Mouse (Mus musculus): ENCODE measurements at regions not wholly inside any gene's neighbourhood (a gene's known extent, or its start where the extent isn't known, plus 50 kb on each side); places are given as distances from the start of the nearest gene placed in this dataset.
A peak's percentile ranks its signal among the peaks of the same experiment; 100 is the strongest.

DNA sequence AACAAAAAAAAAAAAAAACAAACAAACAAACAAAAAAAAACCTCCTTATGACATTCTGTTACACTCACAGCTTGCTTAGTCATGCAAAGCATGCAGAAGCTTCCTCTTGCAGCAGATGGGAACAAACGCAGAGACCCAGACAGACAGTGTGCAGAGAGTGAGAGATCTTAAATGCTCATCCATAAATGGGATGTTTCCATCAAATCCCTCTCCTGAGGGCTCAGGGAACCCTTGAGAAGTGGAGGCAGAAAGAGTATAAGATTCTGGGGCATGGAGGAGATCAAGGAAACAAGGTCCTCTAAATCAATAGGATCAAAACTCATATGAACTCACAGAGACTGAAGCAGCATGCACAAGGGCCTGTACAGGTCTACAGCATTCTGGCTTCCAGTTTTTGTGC is 52.5 kb downstream of the Adm start:
- DNase-seq (ENCODE audit: low read depth in 2 of 2, low spot score in 2 of 2), result no peak

DNA sequence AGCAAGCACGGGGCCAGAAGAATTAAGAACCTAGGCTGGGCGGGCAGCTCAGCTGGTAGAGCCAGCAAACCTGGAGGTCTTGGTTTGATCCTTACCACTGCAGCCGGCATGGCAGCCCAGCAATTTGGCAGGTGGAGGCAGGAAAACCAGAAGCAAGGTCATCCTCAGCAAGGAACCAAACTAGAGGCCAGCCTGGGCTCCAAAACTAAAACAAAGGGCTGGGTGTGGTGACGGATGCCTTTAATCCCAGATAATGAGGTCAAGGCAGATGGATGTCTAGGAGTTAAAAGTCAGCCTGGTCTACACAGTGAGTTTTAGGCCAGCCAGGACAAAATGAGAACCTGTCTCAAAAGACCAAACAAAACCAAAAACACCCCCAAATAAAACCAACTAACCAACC is 55.5 kb downstream of the Adm start:
- no peak for DNase-seq (ENCODE audit: low read depth in 2 of 2, low spot score in 2 of 2)

DNA sequence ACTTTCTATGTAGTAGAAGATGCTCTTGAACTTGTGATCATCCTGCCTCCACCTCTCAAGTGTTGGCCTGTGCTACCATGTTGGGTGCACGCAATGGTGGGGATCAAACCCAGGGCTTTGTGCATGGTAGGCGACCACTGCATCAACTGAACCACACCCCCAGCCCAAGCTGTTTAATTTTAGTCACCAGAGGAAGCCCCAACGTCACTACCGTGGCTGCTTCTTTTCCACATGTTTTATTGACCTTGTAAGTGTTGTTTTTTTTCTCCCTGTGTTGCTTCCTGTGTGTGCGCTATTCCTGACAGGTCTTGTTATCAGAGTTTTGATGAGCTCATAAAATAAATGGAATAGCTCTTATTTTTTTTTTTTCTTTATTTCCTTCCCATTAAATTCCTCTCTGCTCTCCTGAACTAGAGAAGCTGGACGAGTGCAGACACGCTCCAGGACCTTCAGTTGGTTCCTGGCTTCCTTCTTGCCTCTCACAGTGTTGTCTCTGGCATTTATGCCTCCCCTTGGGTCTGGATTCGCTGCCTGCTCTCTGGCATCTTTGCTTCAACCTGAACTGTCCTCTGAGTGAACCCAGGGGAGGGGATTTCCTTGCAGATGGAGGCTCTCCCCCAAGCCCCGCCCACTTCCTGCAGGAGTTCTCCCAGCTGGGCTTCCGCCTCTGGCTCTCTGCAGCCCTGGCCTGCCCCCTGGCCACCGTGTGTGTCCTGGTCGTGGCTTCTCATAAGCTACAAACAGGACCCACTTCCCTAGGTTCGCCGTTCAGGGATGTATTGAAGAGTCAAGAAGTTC is 61.6 kb downstream of the Adm start:
- peak; percentile 6 to 32 for DNase-seq (ENCODE audit: low read depth in 2 of 2, low spot score in 2 of 2)

DNA sequence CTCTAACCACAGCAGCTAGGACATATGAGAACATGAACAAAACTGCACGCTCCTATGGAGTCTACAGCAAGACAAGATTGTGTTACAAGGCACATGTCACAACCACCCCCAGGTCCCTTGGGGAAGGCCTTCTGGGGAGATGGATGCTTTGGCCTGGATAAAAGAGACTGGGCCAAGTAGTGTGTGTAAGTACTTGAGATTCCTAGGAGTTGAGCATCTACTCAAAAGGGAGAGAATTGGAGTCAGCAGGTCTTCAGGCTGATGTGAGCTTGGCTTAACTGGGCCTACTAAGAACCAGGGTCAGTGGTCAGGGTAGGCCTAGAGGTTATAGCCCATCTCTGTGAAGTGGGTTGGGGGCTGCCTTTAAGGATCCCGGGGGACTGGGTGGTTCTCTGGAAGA is 62.8 kb downstream of the Adm start:
- no peak for DNase-seq (ENCODE audit: low read depth in 2 of 2, low spot score in 2 of 2)

DNA sequence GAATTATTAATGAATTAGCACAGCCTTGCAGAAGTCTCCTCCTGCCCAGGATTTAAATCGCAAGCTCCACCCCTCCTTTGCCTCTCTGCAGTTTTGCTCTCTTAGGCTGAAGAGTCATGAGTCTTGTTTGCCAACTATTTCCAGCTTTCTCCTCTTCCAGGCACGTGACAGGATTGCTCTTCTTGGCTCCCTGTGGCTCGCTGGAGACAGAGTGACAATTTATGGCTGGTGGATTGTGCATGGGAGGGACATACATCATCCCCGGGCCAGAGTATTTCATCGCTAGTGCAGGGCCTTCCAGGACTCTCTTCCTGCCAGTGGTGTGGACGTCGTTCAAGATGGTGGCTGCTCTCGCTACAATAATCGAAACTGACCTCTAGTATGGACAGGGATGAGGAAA is 63.4 kb downstream of the Adm start:
- no peak for DNase-seq (ENCODE audit: low read depth in 2 of 2, low spot score in 2 of 2)

DNA sequence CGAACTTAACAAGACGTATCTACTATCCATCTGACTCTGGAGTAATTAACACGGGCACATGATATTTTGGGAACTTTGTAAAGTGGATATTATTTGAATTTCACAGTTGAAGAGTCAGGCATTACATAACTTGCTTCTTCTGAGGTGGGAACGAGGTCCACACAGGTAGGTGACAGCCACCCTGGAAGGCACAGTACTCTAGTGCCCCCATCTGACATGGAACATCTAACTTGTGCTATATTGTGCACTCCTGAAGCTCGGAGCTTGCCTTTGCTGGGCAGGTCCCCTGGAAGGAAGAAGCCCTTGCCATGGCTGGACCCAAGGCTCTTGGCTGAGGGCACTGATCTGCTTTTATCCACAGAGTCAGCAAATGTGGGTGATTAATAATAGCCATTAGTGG is 66.8 kb downstream of the Adm start:
- DNase-seq (ENCODE audit: low read depth in 2 of 2, low spot score in 2 of 2), result no peak

DNA sequence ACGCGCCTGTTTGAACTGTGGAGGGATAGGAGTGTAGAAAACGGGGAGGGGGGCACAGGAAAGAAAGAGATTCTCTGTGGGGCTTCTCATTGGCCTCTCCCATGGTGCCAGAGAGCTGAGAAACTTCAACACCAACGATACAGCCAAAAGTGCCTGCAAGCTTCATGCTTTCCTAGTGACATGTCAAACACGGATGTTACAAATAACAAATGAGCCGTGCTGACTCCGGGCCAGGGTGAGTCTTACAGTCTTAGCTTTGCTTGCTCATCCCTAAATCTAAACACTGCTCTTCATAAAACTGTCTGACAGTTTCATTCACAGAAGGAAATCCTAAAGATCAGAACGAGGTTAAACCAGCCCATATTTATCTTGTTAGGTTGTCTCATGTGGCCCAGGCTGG is 68.3 kb downstream of the Adm start:
- no peak for DNase-seq (ENCODE audit: low read depth in 2 of 2, low spot score in 2 of 2)

DNA sequence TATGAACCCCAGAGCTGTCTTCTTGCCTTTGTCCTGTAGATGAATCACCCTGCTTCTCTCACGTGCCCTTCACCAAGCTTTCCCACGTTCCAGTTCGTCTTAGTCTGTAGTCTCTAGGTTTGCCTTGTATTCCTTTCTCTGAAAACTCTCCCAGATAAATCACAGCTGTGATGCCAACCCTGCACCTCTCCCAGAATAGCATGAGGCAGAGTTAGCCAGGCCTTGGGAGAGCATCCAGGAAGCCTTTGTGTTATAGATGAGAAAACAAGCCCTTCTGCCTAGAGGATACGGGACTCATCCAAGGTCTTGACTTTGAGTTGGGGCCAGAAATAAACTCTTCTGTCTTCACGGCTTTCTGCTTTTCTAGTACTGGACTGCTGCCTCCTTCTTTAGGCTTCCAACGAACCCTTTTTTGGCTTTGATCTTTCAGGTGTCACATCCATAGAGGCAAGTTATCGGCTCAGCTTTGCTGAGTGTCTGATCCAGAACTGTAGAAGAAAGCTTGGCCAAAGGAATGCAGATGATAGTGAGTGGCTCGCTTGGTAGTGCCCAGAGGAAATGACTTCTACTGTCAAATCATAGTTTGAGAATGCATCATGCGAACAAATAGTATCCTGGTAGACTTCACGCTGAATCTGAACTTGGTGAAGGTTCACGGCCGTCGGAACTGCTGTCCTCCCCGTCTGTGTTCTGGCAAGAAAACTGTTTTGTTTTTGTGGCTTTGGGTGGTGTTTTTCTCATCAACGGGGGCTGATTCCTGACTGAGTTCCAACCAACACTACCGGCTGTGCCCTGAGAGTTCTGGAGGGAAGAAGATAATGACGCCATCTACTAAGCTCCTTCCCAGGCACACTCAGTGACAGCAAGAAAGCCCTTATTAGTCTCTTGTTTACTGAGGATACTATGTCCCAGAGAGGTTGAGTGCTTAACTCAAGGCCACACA is 69.5 kb upstream of the Ampd3 start:
- DNase-seq (ENCODE audit: low read depth in 2 of 2, low spot score in 2 of 2), result no peak

DNA sequence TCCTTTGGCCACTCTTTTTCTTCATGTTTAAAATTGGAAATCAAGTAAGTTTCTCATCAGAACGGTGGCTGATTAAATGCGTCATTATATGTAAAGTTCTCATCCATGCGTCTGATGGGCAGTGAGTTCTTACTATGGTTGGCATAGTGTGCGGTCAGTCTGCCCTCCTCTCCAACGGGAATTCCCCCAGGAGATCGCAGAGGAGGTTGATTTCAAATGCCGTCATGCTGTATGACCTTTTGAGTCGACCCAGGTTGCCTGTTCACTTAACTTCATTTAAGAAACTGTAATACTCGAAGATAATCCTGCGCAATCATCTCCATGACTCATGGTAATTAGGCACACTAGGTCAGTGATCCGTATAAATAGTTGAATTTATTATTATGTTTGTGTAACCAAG is 68.4 kb upstream of the Ampd3 start:
- no peak for DNase-seq (ENCODE audit: low read depth in 2 of 2, low spot score in 2 of 2)

DNA sequence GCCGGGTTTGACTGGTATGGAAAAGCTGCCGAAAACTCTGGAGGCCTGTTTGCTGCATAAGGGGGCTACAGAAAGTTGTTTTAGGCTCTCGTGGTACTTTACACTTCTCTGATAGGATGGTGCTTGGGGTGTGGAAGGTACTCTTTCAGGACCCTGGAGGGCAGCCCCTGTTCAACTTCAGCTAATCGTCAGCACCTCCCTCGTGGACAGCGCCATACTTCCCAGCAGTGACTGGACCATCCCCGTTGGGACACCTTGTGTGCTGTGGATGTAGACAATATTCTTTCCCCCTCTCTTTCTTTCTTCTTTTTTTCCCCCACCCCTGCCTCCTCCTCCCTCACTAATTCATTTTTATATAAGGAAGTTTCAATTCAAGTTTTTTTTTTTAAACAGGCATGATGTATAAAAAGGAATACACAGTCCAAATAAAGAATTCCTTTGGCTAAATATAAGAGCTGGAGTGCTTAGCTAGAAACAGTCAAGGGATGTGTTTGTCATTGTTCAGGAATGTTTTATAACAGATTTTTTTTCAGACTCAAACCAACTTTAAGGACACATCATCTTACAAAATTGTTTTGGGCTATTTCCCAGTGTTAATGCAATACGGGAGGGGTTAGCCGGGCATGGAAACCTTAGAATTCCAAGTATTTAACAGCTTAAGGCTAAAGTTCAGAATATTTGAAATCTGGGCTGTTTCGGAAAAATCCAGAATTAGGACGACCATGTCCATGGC is 66.2 kb upstream of the Ampd3 start:
- DNase-seq (ENCODE audit: low read depth in 2 of 2, low spot score in 2 of 2), result no peak

DNA sequence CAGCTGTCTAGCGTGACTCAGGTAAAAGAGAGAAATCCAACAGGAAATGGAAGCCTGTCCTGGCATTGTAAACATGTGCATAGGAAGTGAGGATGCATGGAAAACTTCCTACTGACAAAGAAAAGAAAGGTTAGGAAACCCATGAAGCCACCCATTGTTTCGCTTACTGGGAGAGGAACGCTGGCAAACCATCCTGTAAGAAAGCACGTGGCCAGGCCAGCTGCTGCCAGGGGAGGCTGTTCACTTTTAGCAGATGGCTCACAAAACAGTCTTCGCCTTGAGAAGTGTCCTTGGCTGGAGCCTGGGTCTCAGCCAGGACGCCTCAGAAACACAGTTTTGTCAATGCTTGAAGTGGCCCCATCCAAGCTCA is 65.6 kb upstream of the Ampd3 start:
- no peak for DNase-seq (ENCODE audit: low read depth in 2 of 2, low spot score in 2 of 2)

DNA sequence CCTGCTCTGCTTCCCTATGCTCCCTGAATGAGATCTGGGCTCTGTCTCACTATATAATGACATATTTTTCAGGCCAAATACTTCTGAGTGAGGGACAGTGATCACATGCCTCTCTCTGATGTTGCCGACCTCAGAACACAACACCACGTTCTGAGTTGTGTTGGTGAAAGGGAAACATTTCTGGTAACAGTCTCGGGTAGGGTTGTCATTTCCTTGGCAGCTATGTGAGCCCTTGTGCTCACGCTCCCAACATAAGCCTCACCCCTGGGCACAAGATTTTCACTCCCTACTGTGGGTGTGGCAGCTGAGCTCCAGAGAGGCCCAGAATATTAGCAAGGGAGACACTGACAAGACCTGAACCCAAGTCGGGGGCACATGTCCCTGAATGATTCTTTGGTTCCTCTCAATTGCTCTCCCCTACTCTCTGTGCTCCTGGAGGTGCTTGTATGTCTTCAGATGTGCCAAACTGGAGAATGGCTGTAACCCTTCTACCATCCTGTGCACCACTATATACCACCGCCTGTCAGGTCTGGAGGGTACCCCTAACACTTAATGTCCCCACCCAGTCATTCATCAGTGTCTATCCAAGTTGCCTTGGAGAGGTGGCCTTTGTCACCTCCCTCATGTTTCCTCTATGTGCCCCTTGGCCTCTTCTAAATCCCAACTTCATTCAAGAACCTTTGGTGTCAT is 62.5 kb upstream of the Ampd3 start:
- DNase-seq (ENCODE audit: low read depth in 2 of 2, low spot score in 2 of 2), result no peak

DNA sequence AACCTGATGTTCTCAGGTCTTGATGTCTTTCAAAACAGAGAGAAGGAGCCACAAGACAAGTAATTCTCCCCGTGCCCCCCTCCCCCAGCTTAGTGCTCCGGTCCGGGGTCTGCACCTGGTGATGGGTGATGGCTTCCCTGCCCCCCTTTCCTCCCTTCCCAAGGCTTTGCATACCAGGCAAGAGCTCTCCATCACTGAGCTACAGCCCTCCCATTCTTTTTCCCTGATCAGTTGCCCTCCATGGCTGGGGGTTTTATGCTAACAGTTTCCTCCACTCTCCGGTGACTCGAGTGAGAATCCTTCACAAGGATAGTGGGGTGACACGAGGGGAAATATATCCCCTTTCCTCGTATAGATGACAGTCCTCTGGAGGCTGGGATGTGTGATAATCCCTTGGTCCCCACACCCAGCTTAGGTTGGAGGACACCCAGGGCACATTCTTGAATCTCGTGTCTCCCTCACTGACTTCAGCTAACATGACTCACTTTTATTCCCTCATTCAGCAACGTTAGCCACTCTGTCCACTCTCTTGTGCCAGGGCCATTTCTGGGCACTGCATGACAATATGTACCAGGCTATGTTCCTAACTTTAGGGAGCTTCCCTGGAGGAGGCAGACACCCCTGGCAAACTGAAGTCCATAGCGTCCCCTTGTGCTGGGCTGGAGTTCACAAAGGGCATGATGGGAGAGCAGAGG is 61.9 kb upstream of the Ampd3 start:
- DNase-seq (ENCODE audit: low read depth in 2 of 2, low spot score in 2 of 2), result no peak

DNA sequence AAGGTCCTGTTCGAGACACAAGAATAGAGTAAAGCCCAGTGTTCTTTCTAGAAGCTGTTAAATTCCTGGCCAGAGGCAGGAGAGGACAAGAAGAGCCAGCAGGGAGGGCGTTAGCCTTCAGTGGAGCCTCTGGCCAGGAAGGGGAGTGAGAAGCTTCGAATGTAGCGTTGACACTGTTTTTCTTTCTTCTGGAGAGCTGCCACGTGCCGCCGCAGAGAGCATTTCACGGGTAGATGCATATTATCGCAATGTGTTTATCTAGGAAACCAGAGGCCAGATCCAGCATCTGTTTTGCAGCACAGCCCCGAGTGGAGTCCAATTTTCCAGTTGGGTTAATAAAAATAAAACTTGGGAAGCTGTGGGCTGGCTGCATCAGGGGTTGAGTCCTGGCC is 61.3 kb upstream of the Ampd3 start:
- DNase-seq (ENCODE audit: low read depth in 2 of 2, low spot score in 2 of 2), result no peak

DNA sequence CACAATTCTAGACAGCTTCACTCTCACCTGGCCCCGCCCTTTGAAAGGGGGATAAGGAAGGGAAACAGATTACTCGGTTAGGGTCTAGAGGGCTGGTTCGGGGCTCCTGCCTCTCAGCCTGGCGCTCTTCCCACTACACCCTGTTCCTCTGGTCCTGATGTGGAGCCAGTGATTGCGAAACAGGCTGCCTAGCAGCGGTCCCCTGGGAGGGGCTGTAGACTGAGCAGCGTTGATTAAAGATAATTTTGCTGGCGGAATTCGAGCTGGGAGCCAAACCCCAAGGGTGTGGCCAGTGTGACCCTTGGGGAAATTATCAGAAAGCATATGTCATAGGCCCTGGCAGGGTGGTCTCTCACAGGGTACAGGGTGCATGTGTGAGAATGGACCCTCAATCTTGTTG is 59.9 kb upstream of the Ampd3 start:
- DNase-seq (ENCODE audit: low read depth in 2 of 2, low spot score in 2 of 2), result no peak

DNA sequence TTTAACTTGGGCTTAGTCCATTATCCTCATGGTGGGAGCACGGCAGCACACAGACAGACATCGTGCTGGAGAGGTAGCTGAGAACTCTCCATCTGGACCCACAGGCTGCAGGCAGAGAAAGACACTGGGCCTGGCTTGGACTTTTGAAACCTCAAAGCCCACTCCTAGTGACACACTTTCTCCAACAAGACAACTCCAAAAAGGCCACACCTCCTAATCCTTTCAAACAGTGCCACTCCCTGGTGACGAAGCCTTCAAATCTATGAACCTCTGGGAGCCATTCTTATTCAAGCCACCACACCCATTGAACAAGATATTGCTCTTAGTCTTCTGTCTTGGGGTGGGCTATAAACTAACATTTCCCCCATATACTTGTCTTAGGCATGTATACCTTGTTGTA is 59.2 kb upstream of the Ampd3 start:
- DNase-seq (ENCODE audit: low read depth in 2 of 2, low spot score in 2 of 2), result no peak

DNA sequence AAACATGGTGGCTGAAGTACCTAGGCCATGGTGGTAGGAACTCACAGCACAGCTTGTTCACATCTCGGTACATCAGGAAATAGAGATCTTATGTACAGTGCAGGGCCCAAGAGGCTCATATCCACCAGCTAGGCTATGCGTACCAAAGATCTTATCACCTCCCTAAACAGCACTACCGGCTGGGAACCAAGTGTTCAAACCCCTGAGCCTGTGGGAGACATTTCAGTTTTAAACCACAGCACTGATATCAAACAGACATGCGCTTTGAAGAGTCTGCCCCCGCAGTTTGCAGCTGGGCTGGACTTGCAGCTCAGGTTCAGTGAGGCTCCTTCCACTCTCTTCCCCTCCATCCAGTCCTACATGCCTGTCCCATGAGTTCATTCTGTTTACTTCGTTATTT is 58.4 kb upstream of the Ampd3 start:
- DNase-seq (ENCODE audit: low read depth in 2 of 2, low spot score in 2 of 2), result no peak

DNA sequence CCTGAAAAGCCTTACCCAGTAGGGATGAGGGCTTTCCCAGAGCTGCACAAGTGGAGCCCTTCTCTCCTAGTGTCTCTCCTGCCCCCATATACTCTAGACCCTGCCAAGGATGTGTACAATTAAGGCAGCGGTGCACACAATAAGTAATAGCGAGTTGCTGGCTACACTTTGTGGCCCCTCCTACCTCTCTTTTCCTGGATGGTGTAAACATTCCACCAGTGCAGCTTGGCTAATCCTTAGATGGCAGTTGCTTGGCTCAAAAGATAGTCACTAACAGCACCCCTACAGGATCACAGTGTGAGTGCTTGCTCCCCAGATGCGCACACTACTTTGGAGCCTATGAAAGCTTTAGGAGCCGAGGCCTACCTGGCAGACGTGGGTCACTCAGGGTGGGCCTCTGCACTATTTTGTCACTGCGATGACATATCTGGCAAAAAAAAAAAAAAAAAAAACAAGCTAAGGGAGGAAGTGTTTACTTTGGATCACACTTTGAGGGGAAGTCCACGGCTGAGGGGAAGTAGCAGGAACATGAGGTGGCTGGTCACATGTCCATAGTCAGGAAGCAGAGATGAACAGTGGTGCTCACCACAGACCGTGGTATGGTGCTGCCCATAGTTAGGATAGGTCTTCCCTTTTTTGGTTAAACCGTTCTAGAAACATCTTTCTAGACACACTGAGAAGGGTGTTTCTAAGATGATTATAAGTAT is 57.6 kb upstream of the Ampd3 start:
- no peak for DNase-seq (ENCODE audit: low read depth in 2 of 2, low spot score in 2 of 2)

DNA sequence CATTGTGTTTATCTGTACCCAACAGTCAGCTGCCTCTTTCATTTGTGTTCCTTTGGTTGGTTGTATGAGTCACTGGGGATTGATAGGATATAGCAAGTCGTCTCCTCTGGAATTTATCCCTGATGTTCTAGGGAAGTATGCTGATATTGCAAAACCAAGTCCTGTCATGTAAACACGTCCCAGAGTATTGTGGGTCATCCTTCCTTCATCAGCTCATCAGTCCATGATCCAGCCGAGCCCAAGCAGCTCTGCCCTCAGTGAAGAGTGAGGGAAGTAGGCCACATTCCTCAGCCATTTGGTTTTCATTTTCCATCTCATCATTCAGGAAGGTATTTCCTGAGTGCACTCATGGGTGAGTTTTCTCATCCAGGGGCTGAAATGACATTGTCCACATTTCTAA is 54.3 kb upstream of the Ampd3 start:
- DNase-seq (ENCODE audit: low read depth in 2 of 2, low spot score in 2 of 2), result no peak

DNA sequence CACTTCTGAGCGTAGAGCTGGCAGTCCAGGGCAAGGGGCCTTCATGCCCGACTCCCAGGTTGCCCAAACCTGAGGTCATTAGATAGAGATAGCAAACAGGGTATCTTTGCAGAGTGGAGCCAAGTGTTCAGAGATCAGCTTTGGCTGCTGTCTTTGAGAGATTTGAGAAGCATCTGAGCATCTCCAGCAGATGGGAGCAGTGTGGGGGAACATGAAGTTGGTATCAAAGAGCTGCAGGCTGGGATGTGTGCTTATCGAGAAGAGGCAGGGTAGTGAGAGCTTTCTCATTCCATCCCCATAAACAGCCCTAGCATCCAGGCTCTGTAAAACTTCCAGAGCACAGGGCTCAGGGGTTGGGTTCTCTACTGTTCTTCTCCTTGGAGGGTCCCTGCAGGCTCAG is 52.9 kb upstream of the Ampd3 start:
- DNase-seq (ENCODE audit: low read depth in 2 of 2, low spot score in 2 of 2), result no peak

All from CD8-positive naive resting alpha-beta T cell, adult 2 months (primary cell).